Mouse (Mus musculus) ES-Bruce4 (cell line): ENCODE results near the gene Txndc5. TPM values are rescaled to one million over a fixed set of nuclear protein-coding genes. Genes with fewer than 3 reads are reported as not detected.

Experiments
- H3K27ac ChIP-seq: 2 replicates; pipeline ENCODE4 v1.5.1; 2012; ENCODE audit warnings: low read length, inconsistent platforms; ENCODE audit not compliant: insufficient read depth
- H3K27me3 ChIP-seq: 2 replicates; pipeline ENCODE4 v1.6.1; 2012; ENCODE audit warnings: mild to moderate bottlenecking, low read length, inconsistent platforms; ENCODE audit not compliant: control insufficient read depth, poor library complexity, insufficient read depth, severe bottlenecking
- H3K36me3 ChIP-seq: 2 replicates; pipeline ENCODE4 v1.6.1; 2012; ENCODE audit warnings: inconsistent platforms, mild to moderate bottlenecking, low read length, moderate library complexity; ENCODE audit not compliant: control insufficient read depth, poor library complexity, insufficient read depth, severe bottlenecking
- H3K4me1 ChIP-seq: one replicate; pipeline ENCODE4 v1.8.1; 2011; ENCODE audit warnings: low read length; ENCODE audit not compliant: control insufficient read depth, insufficient read depth
- H3K4me3 ChIP-seq: 2 replicates; pipeline ENCODE4 v1.5.1; 2011; ENCODE audit warnings: low read depth, mild to moderate bottlenecking, low read length
- H3K9ac ChIP-seq: 2 replicates; pipeline ENCODE4 v1.6.1; 2012; ENCODE audit warnings: low read depth, mild to moderate bottlenecking, inconsistent platforms; ENCODE audit not compliant: poor library complexity, severe bottlenecking
- H3K9me3 ChIP-seq: replicated peaks from 2 replicates; pipeline ENCODE4 v1.6.1; 2012; ENCODE audit warnings: mild to moderate bottlenecking, low read length, inconsistent platforms; ENCODE audit not compliant: control insufficient read depth, poor library complexity, insufficient read depth, severe bottlenecking
- CTCF ChIP-seq: IDR thresholded peaks from one replicate; pipeline ENCODE4 v1.8.1; 2011; ENCODE audit warnings: low read depth, low read length
- EP300 ChIP-seq: IDR thresholded peaks from 2 replicates; pipeline ENCODE4 v1.6.1; 2011; ENCODE audit warnings: low read depth, low read length; ENCODE audit not compliant: insufficient read depth
- POLR2A ChIP-seq: IDR thresholded peaks from one replicate; pipeline ENCODE4 v1.8.1; 2011; ENCODE audit warnings: low read length; ENCODE audit not compliant: insufficient read depth
- polyA plus RNA-seq: library from polyadenylated mRNA; stranded (reverse); fragments of >200 nt; gene quantifications from 2 replicates; pipeline ENCODE4 v1.2.4, GENCODE M21; 2011; ENCODE audit warnings: low read depth; ENCODE audit not compliant: missing spikeins, insufficient read depth, insufficient read length

The Txndc5 gene
- polyA plus RNA-seq, 1 experiment = 109 TPM

DNA sequence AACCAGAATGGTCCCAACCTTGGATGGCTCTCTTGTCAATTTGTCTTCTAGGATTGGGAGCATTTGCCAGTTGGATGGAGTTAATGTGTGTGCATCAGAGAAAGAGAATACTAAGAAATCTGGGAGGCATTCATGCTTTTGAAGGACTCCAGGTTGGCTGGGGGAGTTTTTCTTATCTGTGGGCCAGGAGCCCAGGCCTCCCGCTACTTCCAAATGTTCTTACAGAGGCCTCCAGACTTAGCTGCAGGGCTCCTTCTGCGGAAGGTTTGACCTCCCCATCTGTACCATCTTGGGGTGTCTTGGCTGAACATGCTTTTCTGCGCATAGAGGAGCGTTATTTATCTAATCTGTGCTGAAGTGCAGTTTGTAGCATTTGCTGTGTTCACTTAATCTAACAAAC is 56.0 kb downstream of the Txndc5 start:
- H3K27ac ChIP-seq = no peak overlapping the region
- H3K4me1 ChIP-seq = no peaks in the 10 kb centered on the region
- no peak overlapping the region for H3K4me3 ChIP-seq
- no peaks in the 10 kb centered on the region for H3K36me3 ChIP-seq
- H3K9ac ChIP-seq = no peak overlapping the region
- H3K9me3 ChIP-seq = no peaks in the 10 kb centered on the region
- no peak for TF ChIP-seq EP300
- TF ChIP-seq POLR2A = no peak
- TF ChIP-seq CTCF = no peak
- no peaks in the 10 kb centered on the region for H3K27me3 ChIP-seq

DNA sequence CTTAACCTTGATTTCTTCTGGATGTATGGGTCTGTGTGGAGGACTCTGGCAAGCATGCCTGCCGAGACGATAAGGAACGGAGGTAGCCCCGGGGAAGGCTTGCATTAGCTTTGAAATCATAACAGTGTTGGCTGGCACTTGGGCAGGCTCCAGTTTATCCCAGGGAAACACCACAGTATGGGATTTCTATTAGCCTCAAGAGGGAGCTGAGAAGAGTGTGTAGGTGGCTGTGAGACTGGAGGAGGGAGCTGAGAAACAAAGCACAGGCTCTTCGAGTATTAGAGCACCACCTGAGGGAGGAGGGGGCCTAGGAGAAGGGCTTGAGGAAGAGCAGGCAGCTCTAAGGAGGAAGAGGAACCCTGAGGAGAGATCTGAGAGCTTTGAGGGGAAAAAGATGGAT is 57.7 kb downstream of the Txndc5 start:
- Histone ChIP-seq H3K9me3 (no peaks in the 10 kb centered on the region), H3K4me1 (no peaks in the 10 kb centered on the region), H3K4me3 (no peak overlapping the region), H3K27me3 (no peaks in the 10 kb centered on the region; the same call in 1 of the 2 replicates), H3K27ac (no peak overlapping the region), H3K36me3 (no peaks in the 10 kb centered on the region), H3K9ac (no peak overlapping the region)
- no peak for TF ChIP-seq CTCF
- TF ChIP-seq EP300 = no peak
- TF ChIP-seq POLR2A = no peak

- H3K27ac ChIP-seq = no peak overlapping the region
- no peak for TF ChIP-seq CTCF
- TF ChIP-seq EP300 = no peak
- TF ChIP-seq POLR2A = no peak
- H3K4me1 ChIP-seq = no peaks in the 10 kb centered on the region
- no peak overlapping the region for H3K9ac ChIP-seq
- H3K27me3 ChIP-seq = no peaks in the 10 kb centered on the region; the same call in 1 of the 2 replicates
- no peaks in the 10 kb centered on the region for H3K9me3 ChIP-seq
- H3K36me3 ChIP-seq = no peaks in the 10 kb centered on the region
- no peak overlapping the region for H3K4me3 ChIP-seq
These were observed 65.2 kb downstream of the Txndc5 start for GRCm38 (mm10) chr13:38463410-38463809.

- TF ChIP-seq EP300 = no peak
- TF ChIP-seq POLR2A = no peak
- no peak for TF ChIP-seq CTCF
- Histone ChIP-seq H3K27me3 (no peaks in the 10 kb centered on the region), H3K4me3 (no peak overlapping the region), H3K36me3 (no peaks in the 10 kb centered on the region), H3K4me1 (peaks cover 3% of the 10 kb centered on the region), H3K9me3 (no peaks in the 10 kb centered on the region), H3K27ac (no peak overlapping the region), H3K9ac (no peak overlapping the region)
These were observed 77.2 kb downstream of the Txndc5 start for GRCm38 (mm10) chr13:38451446-38451845.

Other genes starting within 250 kb of the Txndc5 start
- gene Bmp6, start 183.7 kb downstream of the Txndc5 start, polyA plus RNA-seq = 0.73 and 0.97 TPM in 2 replicates
- 3.9 and 5.1 TPM in 2 replicates for gene Bloc1s5, start 106.3 kb upstream of the Txndc5 start, polyA plus RNA-seq
- gene Eef1e1, start 130.2 kb upstream of the Txndc5 start, polyA plus RNA-seq = 104 and 128 TPM in 2 replicates